Mouse (Mus musculus) embryonic fibroblast, embryonic 13.5 days (primary cell): ENCODE measurements at regions not wholly inside any gene's neighbourhood (a gene's known extent, or its start where the extent isn't known, plus 50 kb on each side); places are given as distances from the start of the nearest gene placed in this dataset.

Experiments used
- CTCF ChIP-seq: IDR thresholded peaks from 2 replicates; pipeline ENCODE4 v1.5.1; 2011; ENCODE audit warnings: mild to moderate bottlenecking, control low read depth, low read length, moderate library complexity, borderline replicate concordance; ENCODE audit not compliant: insufficient read depth
- POLR2A ChIP-seq: IDR thresholded peaks from 2 replicates; pipeline ENCODE4 v1.6.1; 2011; ENCODE audit warnings: low read depth, mild to moderate bottlenecking, control low read depth, low read length, moderate library complexity

GRCm38 (mm10) chr12:79961076-79961475 lies 151.7 kb downstream of the Zfp36l1 start:
- no peak for TF ChIP-seq POLR2A
- no peak for TF ChIP-seq CTCF
